Mouse (Mus musculus) cerebellum, adult (tissue): ENCODE results near the gene Ppp4r1.

Experiments used
- ATAC-seq: cut with Nextera tagmentation; 2 replicates; pipeline ENCODE4 v1.9.2; 2017; ENCODE audit warnings: mild to moderate bottlenecking, moderate library complexity, mixed read lengths; ENCODE audit not compliant: insufficient number of reproducible peaks, low FRiP score, low TSS enrichment

Ppp4r1 gene

GRCm38 (mm10) chr17:65850487-65850886 is 68.1 kb downstream of the Ppp4r1 start:
- no peak for ATAC-seq

GRCm38 (mm10) chr17:65851749-65852148 is 69.4 kb downstream of the Ppp4r1 start:
- ATAC-seq, result no peak

- ATAC-seq, result no peak
Measured at GRCm38 (mm10) chr17:65853326-65853725, 71.0 kb downstream of the Ppp4r1 start.

GRCm38 (mm10) chr17:65854006-65854405 is 71.6 kb downstream of the Ppp4r1 start:
- no peak for ATAC-seq

GRCm38 (mm10) chr17:65857617-65858016 is 75.2 kb downstream of the Ppp4r1 start:
- ATAC-seq, result no peak

- no peak for ATAC-seq
Measured at GRCm38 (mm10) chr17:65862579-65862978, 80.2 kb downstream of the Ppp4r1 start.

GRCm38 (mm10) chr17:65863830-65864229 is 81.5 kb downstream of the Ppp4r1 start:
- no peak for ATAC-seq

GRCm38 (mm10) chr17:65864742-65865141 is 82.4 kb downstream of the Ppp4r1 start:
- 0 out of 2 replicates have a peak, but pooled peaks have one; percentile 20 for ATAC-seq

- no peak for ATAC-seq
Measured at GRCm38 (mm10) chr17:65865265-65865664, 82.9 kb downstream of the Ppp4r1 start.

- ATAC-seq, result no peak
Measured at GRCm38 (mm10) chr17:65866201-65866600, 83.8 kb downstream of the Ppp4r1 start.

- ATAC-seq, result no peak
Measured at GRCm38 (mm10) chr17:65867996-65868395, 85.6 kb downstream of the Ppp4r1 start.

- no peak for ATAC-seq
Measured at GRCm38 (mm10) chr17:65869720-65870119, 87.3 kb downstream of the Ppp4r1 start.

GRCm38 (mm10) chr17:65870146-65870545 is 87.8 kb downstream of the Ppp4r1 start:
- ATAC-seq, result no peak

GRCm38 (mm10) chr17:65871641-65872041 is 89.3 kb downstream of the Ppp4r1 start:
- ATAC-seq, result no peak

- ATAC-seq, result no peak
Measured at GRCm38 (mm10) chr17:65872051-65872450, 89.7 kb downstream of the Ppp4r1 start.

GRCm38 (mm10) chr17:65872652-65873051 is 90.3 kb downstream of the Ppp4r1 start:
- ATAC-seq, result peak; percentile 80

- no peak for ATAC-seq
Measured at GRCm38 (mm10) chr17:65873156-65873555, 90.8 kb downstream of the Ppp4r1 start.

- no peak for ATAC-seq
Measured at GRCm38 (mm10) chr17:65873834-65874233, 91.5 kb downstream of the Ppp4r1 start.

GRCm38 (mm10) chr17:65877026-65877425 is 94.7 kb downstream of the Ppp4r1 start:
- ATAC-seq, result no peak

GRCm38 (mm10) chr17:65884061-65884669 is 101.8 kb downstream of the Ppp4r1 start:
- peak; percentile 5; the same call in 1 of the 2 replicates for ATAC-seq

GRCm38 (mm10) chr17:65884691-65885397 is 102.5 kb downstream of the Ppp4r1 start:
- ATAC-seq, result peak; percentile 97

- no peak for ATAC-seq
Measured at GRCm38 (mm10) chr17:65885398-65885696, 103.0 kb downstream of the Ppp4r1 start.
